Mouse (Mus musculus) megakaryocyte, embryonic 14.5 days (primary cell): Measurements from ENCODE around the gene Tufm. TPM values are rescaled to one million over a fixed set of nuclear protein-coding genes. Genes with fewer than 3 reads are reported as not detected.

Source experiments
- H3K27me3 ChIP-seq: replicated peaks from 2 replicates; pipeline ENCODE3; 2012; ENCODE audit warnings: inconsistent platforms
- H3K36me3 ChIP-seq: replicated peaks from 2 replicates; pipeline ENCODE3; 2012; ENCODE audit warnings: low read length, inconsistent platforms, mixed read lengths
- H3K4me1 ChIP-seq: 2 replicates; pipeline ENCODE4 v1.6.1; 2012; ENCODE audit warnings: inconsistent platforms
- H3K4me3 ChIP-seq: replicated peaks from 2 replicates; pipeline ENCODE3; 2012; ENCODE audit warnings: moderate library complexity, mild to moderate bottlenecking, inconsistent platforms
- H3K9me3 ChIP-seq: 2 replicates; pipeline ENCODE4 v1.6.1; 2012; ENCODE audit warnings: inconsistent platforms
- FLI1 ChIP-seq: IDR thresholded peaks from 2 replicates; pipeline ENCODE4 v1.6.1; 2012; ENCODE audit warnings: low read length, inconsistent platforms, mixed read lengths
- GATA1 ChIP-seq: IDR thresholded peaks from 3 replicates; pipeline ENCODE4 v1.6.1; 2012; ENCODE audit warnings: mixed read lengths, low read length, inconsistent platforms, borderline replicate concordance
- polyA plus RNA-seq: library from polyadenylated mRNA; stranded (reverse); fragments of >175 nt; gene quantifications from 2 replicates; pipeline ENCODE4 v1.2.3, GENCODE M21; 2012; ENCODE audit warnings: low replicate concordance; ENCODE audit not compliant: insufficient read depth

Tufm gene
- polyA plus RNA-seq, 1 experiment = 43.5 TPM

- Histone ChIP-seq H3K9me3 (no peaks in the 10 kb centered on the region), H3K4me1 (peaks cover 89% of the 10 kb centered on the region), H3K4me3 (no peak overlapping the region), H3K27me3 (no peaks in the 10 kb centered on the region), H3K36me3 (peaks cover 97% of the 10 kb centered on the region)
- TF ChIP-seq FLI1 = no peak
- TF ChIP-seq GATA1 = no peak
Measured at GRCm38 (mm10) chr7:126494120-126494519, 7.0 kb downstream of the Tufm start.

GRCm38 (mm10) chr7:126496475-126496874 lies 9.3 kb downstream of the Tufm start:
- Histone ChIP-seq H3K4me1 (peaks cover 85% of the 10 kb centered on the region), H3K27me3 (no peaks in the 10 kb centered on the region), H3K9me3 (no peaks in the 10 kb centered on the region), H3K4me3 (no peak overlapping the region), H3K36me3 (peaks cover 98% of the 10 kb centered on the region)
- TF ChIP-seq FLI1 = no peak

GRCm38 (mm10) chr7:126497966-126498365 lies 10.8 kb downstream of the Tufm start:
- TF ChIP-seq GATA1 = no peak
- no peak for TF ChIP-seq FLI1
- Histone ChIP-seq H3K36me3 (peaks cover 84% of the 10 kb centered on the region), H3K27me3 (no peaks in the 10 kb centered on the region), H3K9me3 (no peaks in the 10 kb centered on the region), H3K4me1 (peaks cover 70% of the 10 kb centered on the region), H3K4me3 (no peak overlapping the region)

GRCm38 (mm10) chr7:126499416-126499815 lies 12.3 kb downstream of the Tufm start:
- H3K4me1 ChIP-seq = peaks cover 63% of the 10 kb centered on the region
- no peak overlapping the region for H3K4me3 ChIP-seq
- no peaks in the 10 kb centered on the region for H3K9me3 ChIP-seq
- TF ChIP-seq FLI1 (no peak), GATA1 (no peak)
- peaks cover 70% of the 10 kb centered on the region for H3K36me3 ChIP-seq
- no peaks in the 10 kb centered on the region for H3K27me3 ChIP-seq

- TF ChIP-seq GATA1 (no peak), FLI1 (no peak)
- H3K4me3 ChIP-seq = peak overlapping the region; percentile 96
- no peaks in the 10 kb centered on the region for H3K27me3 ChIP-seq
- peaks cover 47% of the 10 kb centered on the region for H3K36me3 ChIP-seq
- peaks cover 60% of the 10 kb centered on the region for H3K4me1 ChIP-seq
- no peaks in the 10 kb centered on the region for H3K9me3 ChIP-seq
Measured at GRCm38 (mm10) chr7:126501684-126502022, 14.5 kb downstream of the Tufm start.

- TF ChIP-seq FLI1 (no peak), GATA1 (no peak)
- Histone ChIP-seq H3K27me3 (no peaks in the 10 kb centered on the region), H3K4me1 (peaks cover 58% of the 10 kb centered on the region), H3K9me3 (no peaks in the 10 kb centered on the region), H3K4me3 (peak overlapping the region; percentile 96), H3K36me3 (peaks cover 42% of the 10 kb centered on the region)
Measured at GRCm38 (mm10) chr7:126502023-126502741, 15.0 kb downstream of the Tufm start.

GRCm38 (mm10) chr7:126502751-126503150 lies 15.6 kb downstream of the Tufm start:
- TF ChIP-seq FLI1 = no peak
- Histone ChIP-seq H3K4me1 (peaks cover 52% of the 10 kb centered on the region), H3K36me3 (peaks cover 36% of the 10 kb centered on the region), H3K9me3 (no peaks in the 10 kb centered on the region), H3K4me3 (peak overlapping the region; percentile 96), H3K27me3 (no peaks in the 10 kb centered on the region)

GRCm38 (mm10) chr7:126503273-126503878 lies 16.2 kb downstream of the Tufm start, which contains the start of gene Atxn2l:
Atxn2l (minus strand) TSS chr7:126503437.
- Histone ChIP-seq H3K4me1 (peaks cover 46% of the 10 kb centered on the region), H3K9me3 (no peaks in the 10 kb centered on the region), H3K36me3 (peaks cover 30% of the 10 kb centered on the region), H3K27me3 (no peaks in the 10 kb centered on the region), H3K4me3 (peak within 1 kb of the TSS; percentile 96)
- TF ChIP-seq GATA1 (no peak), FLI1 (no peak)

GRCm38 (mm10) chr7:126504913-126505312 lies 17.8 kb downstream of the Tufm start:
- peaks cover 2% of the 10 kb centered on the region for H3K27me3 ChIP-seq
- H3K4me1 ChIP-seq = peaks cover 34% of the 10 kb centered on the region

GRCm38 (mm10) chr7:126507126-126507778 lies 20.1 kb downstream of the Tufm start:
- Histone ChIP-seq H3K36me3 (no peaks in the 10 kb centered on the region), H3K9me3 (no peaks in the 10 kb centered on the region), H3K4me3 (no peak overlapping the region), H3K27me3 (peaks cover 2% of the 10 kb centered on the region), H3K4me1 (peaks cover 33% of the 10 kb centered on the region)
- TF ChIP-seq FLI1 = no peak
- TF ChIP-seq GATA1 = no peak

More at GRCm38 (mm10) chr7:126504913-126505312, 17.8 kb downstream of the Tufm start:
- no peaks in the 10 kb centered on the region for H3K9me3 ChIP-seq
- TF ChIP-seq FLI1 (no peak), GATA1 (no peak)
- peaks cover 15% of the 10 kb centered on the region for H3K36me3 ChIP-seq
- no peak overlapping the region for H3K4me3 ChIP-seq
